In genomic region chr2:32131205-32131834, GRCm38 (mm10) we compare ENCODE assay signal across 10 mouse cellular contexts. TPM values are rescaled to one million over a fixed set of nuclear protein-coding genes. Genes with fewer than 3 reads are reported as not detected.
DNase-seq lines count a peak whose midpoint lies in the region; ATAC-seq and TF ChIP-seq lines count a peak whose summit lies in the region.
"Had no signal": no experiment of that assay in that cellular context is flagged by ENCODE, and none has a peak within 500 bp of the region (broad histone marks: within the 10 kb centered on the region; RNA-seq: fewer than 3 reads in every experiment).

No protein-coding gene starts in this region.

- peak overlapping the region; percentile 95 for H3K27ac ChIP-seq in heart, embryonic 12.5 days (ENCODE audit: poor library complexity, severe bottlenecking)
- H3K27ac ChIP-seq in liver, embryonic 12.5 days, result peak overlapping the region; percentile 100
- no peak overlapping the region for H3K27ac ChIP-seq in layer of hippocampus, adult 2 months
- H3K27ac ChIP-seq: midbrain, embryonic 13.5 days; neural tube, embryonic 13.5 days had no signal

- H3K4me3 ChIP-seq in heart, embryonic 12.5 days, result no peak overlapping the region
- no peak overlapping the region for H3K4me3 ChIP-seq in liver, embryonic 12.5 days
- no peak overlapping the region for H3K4me3 ChIP-seq in layer of hippocampus, adult 2 months
- H3K4me3 ChIP-seq: midbrain, embryonic 13.5 days; neural tube, embryonic 13.5 days had no signal

- no peak for ATAC-seq in heart, embryonic 12.5 days (ENCODE audit: insufficient number of reproducible peaks, low FRiP score)
- ATAC-seq in liver, embryonic 12.5 days, result no peak
- ATAC-seq: intestine, embryonic 16.5 days; midbrain, embryonic 13.5 days had no signal

- no peaks in the 10 kb centered on the region for H3K36me3 ChIP-seq in heart, embryonic 12.5 days
- no peaks in the 10 kb centered on the region for H3K36me3 ChIP-seq in liver, embryonic 12.5 days
- H3K36me3 ChIP-seq: midbrain, embryonic 13.5 days; neural tube, embryonic 13.5 days had no signal

- peak overlapping the region; percentile 44 for H3K4me2 ChIP-seq in heart, embryonic 12.5 days
- H3K4me2 ChIP-seq in liver, embryonic 12.5 days, result peak overlapping the region; percentile 54
- H3K4me2 ChIP-seq: midbrain, embryonic 13.5 days; neural tube, embryonic 13.5 days had no signal

- H3K27me3 ChIP-seq in heart, embryonic 12.5 days (replicated peaks), result no peaks in the 10 kb centered on the region
- no peaks in the 10 kb centered on the region for H3K27me3 ChIP-seq in liver, embryonic 12.5 days (replicated peaks)
- H3K27me3 ChIP-seq: midbrain, embryonic 13.5 days; neural tube, embryonic 13.5 days had no signal

- no peaks in the 10 kb centered on the region for H3K9me3 ChIP-seq in heart, embryonic 12.5 days (replicated peaks)
- no peaks in the 10 kb centered on the region for H3K9me3 ChIP-seq in liver, embryonic 12.5 days (replicated peaks)
- H3K9me3 ChIP-seq: midbrain, embryonic 13.5 days; neural tube, embryonic 13.5 days had no signal

- WGBS in heart, embryonic 12.5 days, result 10% methylated on average over 9 of the region's 9 CpGs
- WGBS in liver, embryonic 12.5 days (ENCODE audit: insufficient replicate concordance), result 44% methylated on average over 9 of the region's 9 CpGs

- TF ChIP-seq CTCF in layer of hippocampus, adult 2 months (conservative IDR thresholded peaks at IDR 0.05), result no peak

- peak overlapping the region; percentile 50 for H3K9ac ChIP-seq in heart, embryonic 12.5 days
- peak overlapping the region; percentile 66 for H3K9ac ChIP-seq in liver, embryonic 12.5 days
- H3K9ac ChIP-seq: midbrain, embryonic 13.5 days had no signal

- H3K4me1 ChIP-seq in heart, embryonic 12.5 days (replicated peaks), result peaks cover 55% of the 10 kb centered on the region
- H3K4me1 ChIP-seq in liver, embryonic 12.5 days, result peaks cover 82% of the 10 kb centered on the region

- no peak for DNase-seq in heart, adult 9 months (ENCODE audit: low spot score in 2 of 2)
- peak; percentile 33 for DNase-seq in ovary, adult 18-20 months (ENCODE audit: low spot score)
- DNase-seq in ovary, postnatal 10 days (ENCODE audit: low spot score), result no peak
- DNase-seq in testis, postnatal 10 days (ENCODE audit: low spot score), result peak; percentile 69
- no peak for DNase-seq in layer of hippocampus, adult 2 months (ENCODE audit: low spot score in 2 of 2)

RNA-seq across cellular contexts. Expression of gene Prrc2b, which starts 19.6 kb away (rescaled TPM):
- 54.7 and 66.5 TPM in 2 replicates for polyA plus RNA-seq in heart, embryonic 12.5 days (2016; fragmentation: Nextera tagmentation; extraction: Ambion mirVana)
- polyA plus RNA-seq in liver, embryonic 12.5 days (2016; fragmentation: Nextera tagmentation; extraction: Ambion mirVana), result 20.8 and 23.6 TPM in 2 replicates
- total RNA-seq in layer of hippocampus, adult 2 months (2021), result 100 to 1,000 TPM; 288 to 305 TPM

RNA-seq across cellular contexts. Expression of gene Plpp7, which starts 36.0 kb away (rescaled TPM):
- 11.4 and 13.6 TPM in 2 replicates for polyA plus RNA-seq in heart, embryonic 12.5 days (2016; fragmentation: Nextera tagmentation; extraction: Ambion mirVana)
- 3.0 and 3.4 TPM in 2 replicates for polyA plus RNA-seq in liver, embryonic 12.5 days (2016; fragmentation: Nextera tagmentation; extraction: Ambion mirVana)
- 10 to 100 TPM; 20.2 to 21.8 TPM for total RNA-seq in layer of hippocampus, adult 2 months (2021)

RNA-seq across cellular contexts. Expression of gene Fam78a, which starts 46.7 kb away (rescaled TPM):
- polyA plus RNA-seq in heart, embryonic 12.5 days (2016; fragmentation: Nextera tagmentation; extraction: Ambion mirVana), result 48.1 and 50.7 TPM in 2 replicates
- polyA plus RNA-seq in liver, embryonic 12.5 days (2016; fragmentation: Nextera tagmentation; extraction: Ambion mirVana), result 22.4 and 22.6 TPM in 2 replicates
- total RNA-seq in layer of hippocampus, adult 2 months (2021), result 1 to 10 TPM; 3.6 to 6.0 TPM

Comparison
In these comparisons a context has a peak if more than half of its experiments do, and no peak if none do; other contexts are left out.
1. DNase-seq: peak in ovary, adult 18-20 months (single experiment) and testis, postnatal 10 days (single experiment); none in heart, adult 9 months (0 of 2), ovary, postnatal 10 days (single experiment) and layer of hippocampus, adult 2 months (0 of 2).